Comparison of ENCODE assay signal across 8 mouse cellular contexts in the genomic region with DNA sequence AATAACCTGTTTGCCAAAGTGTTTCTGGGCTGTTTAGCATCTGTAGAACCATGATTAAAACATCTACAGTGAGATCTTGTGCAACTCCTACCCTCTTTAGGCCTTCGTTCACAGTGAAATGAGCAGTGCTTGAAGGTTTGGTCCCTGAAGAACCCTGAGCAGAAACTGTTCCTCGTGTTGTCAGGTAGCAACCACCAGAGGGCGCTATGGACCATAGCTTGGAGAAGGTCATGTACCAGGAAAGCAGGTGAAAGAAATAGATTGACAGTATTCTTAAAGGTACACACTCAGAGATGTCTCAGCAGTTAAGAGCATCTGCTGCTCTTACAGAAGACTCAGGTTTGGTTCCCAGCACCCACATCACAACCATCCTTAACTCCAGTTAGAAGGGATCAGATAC.
DNase-seq lines count a peak whose midpoint lies in the region.

No protein-coding gene starts in this region.

- DNase-seq in cerebellum, adult 8-10 months = peak; percentile 43
- no peak for DNase-seq in cerebellum, postnatal 10 days
- peak; percentile 36 for DNase-seq in ovary, postnatal 14 days (ENCODE audit: low spot score)
- DNase-seq in ovary, adult 18-20 months (ENCODE audit: low spot score) = no peak
- peak; percentile 41 to 45 for DNase-seq in cerebellum, postnatal 36 days
- DNase-seq in kidney, postnatal 4 days = peak; percentile 49 to 62
- peak; percentile 51 to 82 for DNase-seq in spleen, postnatal 10 days (ENCODE audit: low spot score in 2 of 2)
- no peak for DNase-seq in right cerebral cortex, adult 2 months (ENCODE audit: low spot score in 2 of 2)

Comparison
In these comparisons a context has a peak if more than half of its experiments do, and no peak if none do; other contexts are left out.
1. DNase-seq: peak in cerebellum, adult 8-10 months (single experiment), ovary, postnatal 14 days (single experiment), cerebellum, postnatal 36 days (2 of 2), kidney, postnatal 4 days (2 of 2) and spleen, postnatal 10 days (2 of 2); none in cerebellum, postnatal 10 days (0 of 2), ovary, adult 18-20 months (single experiment) and right cerebral cortex, adult 2 months (0 of 2).